Mouse (Mus musculus) kidney, postnatal 0 days (tissue): Measurements from ENCODE around the gene Vasp. TPM values are rescaled to one million over a fixed set of nuclear protein-coding genes. Genes with fewer than 3 reads are reported as not detected.

Source experiments
- ATAC-seq: fragments of 200-750 bp; cut with Nextera tagmentation; replicated peaks from 2 replicates; pipeline ENCODE4 v1.8.0; 2017; ENCODE audit warnings: low read depth, moderate number of reproducible peaks, moderate TSS enrichment, moderate library complexity; ENCODE audit not compliant: low FRiP score
- DNase-seq: peaks from one replicate; pipeline ENCODE4 v3.0.0-alpha.2; 2016; ENCODE audit warnings: low spot score
- H3K27ac ChIP-seq: fragments of 300-500 bp; sonication (generic); 2 replicates; pipeline ENCODE4 v1.5.1; 2014; ENCODE audit warnings: mild to moderate bottlenecking
- H3K27me3 ChIP-seq: fragments of 300-500 bp; sonication (generic); 2 replicates; pipeline ENCODE4 v1.6.1; 2014; ENCODE audit warnings: low read length, mixed read lengths; ENCODE audit not compliant: insufficient read depth
- H3K36me3 ChIP-seq: fragments of 300-500 bp; sonication (generic); 2 replicates; pipeline ENCODE4 v1.6.1; 2014; ENCODE audit warnings: low read length, mixed read lengths; ENCODE audit not compliant: insufficient read depth
- H3K4me1 ChIP-seq: fragments of 300-500 bp; sonication (generic); replicated peaks from 2 replicates; pipeline ENCODE4 v1.6.1; 2014; ENCODE audit warnings: antibody characterized with exemption, low read length, mixed read lengths; ENCODE audit not compliant: insufficient read depth
- H3K4me2 ChIP-seq: fragments of 300-500 bp; sonication (generic); 2 replicates; pipeline ENCODE4 v1.6.1; 2014; ENCODE audit warnings: mild to moderate bottlenecking, low read length, moderate library complexity, mixed read lengths
- H3K4me3 ChIP-seq: fragments of 300-500 bp; sonication (generic); replicated peaks from 2 replicates; pipeline ENCODE4 v1.5.1; 2014; ENCODE audit warnings: low read depth, low read length
- H3K9ac ChIP-seq: fragments of 300-500 bp; sonication (generic); 2 replicates; pipeline ENCODE4 v1.6.1; 2014; ENCODE audit warnings: low read depth, low read length
- H3K9me3 ChIP-seq: fragments of 300-500 bp; sonication (generic); replicated peaks from 2 replicates; pipeline ENCODE4 v1.6.1; 2016; ENCODE audit warnings: low read length, inconsistent platforms, mixed read lengths
- CTCF ChIP-seq: IDR thresholded peaks from 2 replicates; pipeline ENCODE4 v1.5.1; 2016; ENCODE audit warnings: antibody characterized with exemption, low read depth, mild to moderate bottlenecking, moderate library complexity
- WGBS: fragments of 180-500 bp; shearing (Covaris S2); extraction: QIAGEN DNeasy Blood & Tissue Kit; methylation state at CpG from one replicate; pipeline ENCODE4 v1.1.7; 2014; 5-methylcytosine and 5-hydroxymethylcytosine counted together
- polyA plus RNA-seq: library from polyadenylated mRNA; unstranded; fragments of >200 nt; fragmentation: Nextera tagmentation; extraction: Ambion mirVana; gene quantifications from 2 replicates; pipeline ENCODE4 v1.2.1, GENCODE M21; 2015

Vasp gene
- polyA plus RNA-seq, 1 experiment from 2014 or later: 89.4 TPM

DNA sequence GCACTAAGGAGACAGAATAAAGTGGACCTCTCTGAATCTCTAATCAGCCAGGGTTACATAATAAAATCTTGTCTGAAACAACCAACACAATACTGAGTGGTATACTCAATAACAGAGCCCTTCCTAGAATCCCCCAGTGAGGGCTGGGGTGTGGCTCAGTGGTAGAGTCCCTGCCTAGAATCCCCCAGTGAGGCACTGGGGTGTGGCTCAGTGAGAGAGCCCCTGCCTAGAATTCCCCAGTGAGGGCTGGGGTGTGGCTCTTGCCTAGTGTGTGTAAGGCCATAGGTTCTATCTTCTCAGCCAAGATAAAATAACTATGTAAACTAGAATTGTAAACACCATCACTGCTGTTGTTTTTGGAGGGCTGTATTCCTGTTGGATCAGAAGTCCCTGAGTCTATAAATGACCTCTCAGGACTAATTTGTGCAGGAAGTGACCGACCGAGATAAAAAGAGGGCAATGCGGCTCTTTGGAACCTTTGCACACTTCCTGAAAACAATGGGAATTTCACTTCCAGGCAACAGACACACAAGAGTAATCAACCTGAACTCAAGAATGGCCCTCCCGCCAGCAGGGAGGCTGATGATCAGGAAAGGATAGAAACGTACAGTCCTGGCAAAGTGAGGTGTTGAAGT lies 60.5 kb downstream of the Vasp start:
- H3K36me3 ChIP-seq: no peaks in the 10 kb centered on the region
- no peaks in the 10 kb centered on the region for H3K9me3 ChIP-seq
- ATAC-seq (no peak), DNase-seq (peak; percentile 52)
- no peak overlapping the region for H3K27ac ChIP-seq
- H3K4me2 ChIP-seq: no peak overlapping the region
- no peaks in the 10 kb centered on the region for H3K27me3 ChIP-seq
- H3K4me1 ChIP-seq: peaks cover 17% of the 10 kb centered on the region; the same call in 1 of the 2 replicates
- no peak for TF ChIP-seq CTCF
- no peak overlapping the region for H3K4me3 ChIP-seq
- H3K9ac ChIP-seq: no peak overlapping the region
- 16% methylated on average over 5 of the region's 5 CpGs for WGBS

DNA sequence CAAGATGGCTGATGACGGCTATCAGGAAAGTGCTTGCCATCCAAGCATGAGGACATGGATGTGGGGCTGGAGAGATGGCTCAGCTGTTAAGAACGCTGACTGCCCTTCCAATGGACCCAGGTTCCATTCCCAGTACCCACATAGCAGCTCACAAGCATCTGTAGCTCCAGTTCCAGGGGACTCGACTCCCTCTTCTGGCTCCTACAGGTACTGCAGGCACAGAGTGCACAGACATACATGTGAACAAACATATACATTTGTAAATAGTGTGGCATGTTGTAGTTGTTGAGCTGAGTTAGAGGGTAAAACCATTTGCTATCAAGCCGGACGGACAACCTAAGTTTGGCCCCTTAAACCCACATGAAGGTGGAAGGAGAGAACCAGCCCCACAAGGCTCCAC lies 61.6 kb downstream of the Vasp start:
- DNase-seq (no peak), ATAC-seq (no peak)
- no peak overlapping the region for H3K9ac ChIP-seq
- no peak overlapping the region for H3K4me2 ChIP-seq
- 98% methylated on average over 5 of the region's 5 CpGs for WGBS
- no peaks in the 10 kb centered on the region for H3K9me3 ChIP-seq
- peaks cover 17% of the 10 kb centered on the region; the same call in 1 of the 2 replicates for H3K4me1 ChIP-seq
- H3K27me3 ChIP-seq: no peaks in the 10 kb centered on the region
- H3K36me3 ChIP-seq: no peaks in the 10 kb centered on the region
- H3K27ac ChIP-seq: no peak overlapping the region
- peak; percentile 50 for TF ChIP-seq CTCF
- no peak overlapping the region for H3K4me3 ChIP-seq

DNA sequence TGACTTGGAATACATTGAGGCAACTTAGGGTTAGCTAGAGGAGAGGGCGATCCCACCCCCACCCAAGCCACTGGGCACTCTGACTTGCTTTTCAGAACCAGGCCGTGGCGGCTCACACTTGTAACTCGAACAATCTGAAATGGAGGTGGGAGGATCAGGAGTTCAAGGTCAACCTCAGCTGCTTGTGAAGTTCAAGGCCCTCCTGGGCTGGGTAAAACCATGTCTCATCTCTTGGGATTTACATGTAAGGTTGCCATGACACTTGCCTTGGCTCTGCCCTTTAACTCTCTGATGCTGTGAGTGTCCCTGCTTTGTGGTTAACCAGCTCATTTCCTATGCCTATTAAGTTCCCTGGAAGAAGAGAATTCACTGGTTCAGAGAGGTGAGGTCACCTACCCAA lies 62.1 kb downstream of the Vasp start:
- Histone ChIP-seq H3K9ac (no peak overlapping the region), H3K4me3 (no peak overlapping the region), H3K27ac (no peak overlapping the region), H3K36me3 (peaks cover under 1% of the 10 kb centered on the region; the same call in 1 of the 2 replicates), H3K9me3 (no peaks in the 10 kb centered on the region), H3K27me3 (no peaks in the 10 kb centered on the region), H3K4me1 (peaks cover 17% of the 10 kb centered on the region; the same call in 1 of the 2 replicates), H3K4me2 (no peak overlapping the region)
- DNase-seq (no peak), ATAC-seq (no peak)
- 81% methylated on average over 4 of the region's 4 CpGs for WGBS
- TF ChIP-seq CTCF: no peak

DNA sequence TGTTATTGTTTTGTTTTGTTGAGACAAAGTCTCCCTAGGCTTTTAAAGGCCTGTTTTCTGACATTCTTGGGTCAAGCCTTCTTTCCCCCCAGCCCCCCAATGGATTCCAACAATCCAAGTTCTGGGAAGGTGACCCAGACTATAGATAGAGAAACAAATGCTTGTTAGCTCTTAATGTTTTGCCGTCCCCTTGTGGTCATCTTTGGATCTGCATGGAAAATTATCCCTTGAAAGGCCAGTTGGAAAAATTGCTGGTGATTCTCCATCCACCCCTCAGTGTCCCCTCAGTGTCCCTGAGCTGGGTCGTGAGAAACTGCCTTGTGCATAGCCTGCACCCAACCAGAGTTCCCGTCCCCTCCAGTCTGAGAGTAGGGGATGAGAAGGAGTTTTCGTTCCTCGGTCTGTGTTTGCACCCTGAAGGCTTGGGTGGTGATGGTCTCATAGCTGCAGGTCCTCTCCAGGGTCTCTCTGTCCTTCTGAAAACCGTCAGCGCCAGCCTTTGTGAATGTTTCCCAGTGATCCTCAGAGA lies 62.6 kb downstream of the Vasp start:
- H3K4me3 ChIP-seq: no peak overlapping the region

DNA sequence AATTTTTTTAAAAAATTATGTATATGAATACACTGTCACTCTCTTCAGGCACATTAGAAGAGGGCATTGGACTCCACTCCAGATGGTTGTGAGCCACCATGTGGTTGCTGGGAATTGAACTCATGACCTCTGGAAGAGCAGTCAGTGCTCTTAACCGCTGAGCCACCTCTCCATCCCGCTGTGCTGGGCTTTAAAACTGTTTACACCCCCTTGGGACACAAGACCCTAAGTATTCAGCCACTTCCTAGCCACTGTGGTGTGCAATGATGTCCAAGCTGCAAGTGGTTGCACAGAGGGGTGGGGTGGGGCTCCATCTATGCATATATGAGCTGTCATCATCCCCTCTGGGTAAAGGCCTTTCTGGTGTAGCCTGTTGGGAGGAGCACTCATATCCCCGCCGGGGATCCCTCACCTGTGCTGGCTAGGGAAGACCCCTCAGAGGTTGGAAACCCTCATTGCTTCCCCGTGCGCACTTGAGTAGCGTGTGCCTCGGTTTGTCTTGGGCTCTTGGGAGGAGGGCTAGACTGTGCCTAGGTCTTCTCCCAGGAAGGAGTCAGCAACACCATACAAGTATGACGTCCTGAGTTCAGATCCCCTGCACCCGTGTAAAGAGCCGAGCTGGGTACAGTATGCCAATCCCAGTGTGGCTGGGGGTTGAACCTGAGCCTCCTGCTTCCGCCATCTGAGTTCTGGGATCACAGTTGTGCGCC lies 63.3 kb downstream of the Vasp start:
- H3K27ac ChIP-seq: no peak overlapping the region
- H3K27me3 ChIP-seq: no peaks in the 10 kb centered on the region
- H3K4me3 ChIP-seq: no peak overlapping the region
- ATAC-seq (no peak; the same call in 1 of the 2 replicates), DNase-seq (no peak)
- peaks cover 11% of the 10 kb centered on the region; the same call in 1 of the 2 replicates for H3K4me1 ChIP-seq
- peaks cover 9% of the 10 kb centered on the region for H3K36me3 ChIP-seq
- TF ChIP-seq CTCF: no peak
- H3K4me2 ChIP-seq: no peak overlapping the region
- no peak overlapping the region for H3K9ac ChIP-seq
- no peaks in the 10 kb centered on the region for H3K9me3 ChIP-seq
- 86% methylated on average over 13 of the region's 13 CpGs for WGBS

More for the DNA sequence above, 62.6 kb downstream of the Vasp start:
- Histone ChIP-seq H3K27me3 (no peaks in the 10 kb centered on the region), H3K36me3 (peaks cover 5% of the 10 kb centered on the region), H3K27ac (no peak overlapping the region), H3K4me1 (peaks cover 14% of the 10 kb centered on the region; the same call in 1 of the 2 replicates), H3K9me3 (no peaks in the 10 kb centered on the region), H3K4me2 (no peak overlapping the region), H3K9ac (no peak overlapping the region)
- TF ChIP-seq CTCF: peak; percentile 93
- 53% methylated on average over 7 of the region's 7 CpGs for WGBS
- no peak for ATAC-seq
- DNase-seq: peak; percentile 67

Other genes with a start within 250 kb of the Vasp start
- gene Foxa3, start 248.3 kb downstream of the Vasp start, polyA plus RNA-seq: 0.53 and 0.57 TPM in 2 replicates
- gene Sympk, start 247.4 kb downstream of the Vasp start, polyA plus RNA-seq: 16.6 and 17.6 TPM in 2 replicates
- not detected in 2 replicates for gene Rsph6a, start 217.1 kb downstream of the Vasp start, polyA plus RNA-seq
- gene Dmwd, start 195.6 kb downstream of the Vasp start, polyA plus RNA-seq: 12.2 and 16.9 TPM in 2 replicates
- 9.4 and 11.6 TPM in 2 replicates for gene Dmpk, start 188.0 kb downstream of the Vasp start, polyA plus RNA-seq
- 7.6 and 7.9 TPM in 2 replicates for gene Six5, start 177.2 kb downstream of the Vasp start, polyA plus RNA-seq
- gene Gm4969, start 153.4 kb downstream of the Vasp start, polyA plus RNA-seq: 2.0 TPM in 2 replicates
- 12.1 and 13.0 TPM in 2 replicates for gene Fbxo46, start 152.0 kb downstream of the Vasp start, polyA plus RNA-seq
- gene Qpctl, start 122.5 kb downstream of the Vasp start, polyA plus RNA-seq: 13.3 and 15.4 TPM in 2 replicates
- 119 and 127 TPM in 2 replicates for gene Snrpd2, start 122.1 kb downstream of the Vasp start, polyA plus RNA-seq
- gene Gipr, start 105.7 kb downstream of the Vasp start, polyA plus RNA-seq: 0.08 and 0.09 TPM in 2 replicates
- 10.6 and 13.1 TPM in 2 replicates for gene Eml2, start 95.4 kb downstream of the Vasp start, polyA plus RNA-seq
- gene Gpr4, start 59.3 kb downstream of the Vasp start, polyA plus RNA-seq: 5.1 and 5.2 TPM in 2 replicates
- 30.4 and 30.5 TPM in 2 replicates for gene Opa3, start 43.5 kb downstream of the Vasp start, polyA plus RNA-seq
- 0.18 TPM in 1 of 2 replicates, not detected in the other for gene Ppm1n, start 8.2 kb upstream of the Vasp start, polyA plus RNA-seq
- gene Rtn2, start 10.8 kb upstream of the Vasp start, polyA plus RNA-seq: 7.3 and 7.4 TPM in 2 replicates
- gene Fosb, start 38.2 kb upstream of the Vasp start, polyA plus RNA-seq: 0.11 TPM in 2 replicates
- gene Ercc1, start 73.0 kb upstream of the Vasp start, polyA plus RNA-seq: 68.4 and 68.8 TPM in 2 replicates
- 16.7 and 17.7 TPM in 2 replicates for gene Cd3eap, start 87.7 kb upstream of the Vasp start, polyA plus RNA-seq
- 3.0 and 4.0 TPM in 2 replicates for gene Ppp1r13l, start 87.9 kb upstream of the Vasp start, polyA plus RNA-seq
- 11.0 and 11.5 TPM in 2 replicates for gene Ercc2, start 110.2 kb upstream of the Vasp start, polyA plus RNA-seq
- gene Klc3, start 132.3 kb upstream of the Vasp start, polyA plus RNA-seq: 6.7 and 8.2 TPM in 2 replicates
- 1.0 and 1.2 TPM in 2 replicates for gene Ckm, start 133.0 kb upstream of the Vasp start, polyA plus RNA-seq
- gene Mark4, start 187.0 kb upstream of the Vasp start, polyA plus RNA-seq: 6.6 and 7.9 TPM in 2 replicates
- gene Exoc3l2, start 191.5 kb upstream of the Vasp start, polyA plus RNA-seq: 6.7 and 8.0 TPM in 2 replicates
- 2.7 and 3.0 TPM in 2 replicates for gene Bloc1s3, start 236.6 kb upstream of the Vasp start, polyA plus RNA-seq
- 88.5 and 91.7 TPM in 2 replicates for gene Trappc6a, start 236.6 kb upstream of the Vasp start, polyA plus RNA-seq
- not detected in 2 replicates for gene Nkpd1, start 246.0 kb upstream of the Vasp start, polyA plus RNA-seq